In the genomic region with DNA sequence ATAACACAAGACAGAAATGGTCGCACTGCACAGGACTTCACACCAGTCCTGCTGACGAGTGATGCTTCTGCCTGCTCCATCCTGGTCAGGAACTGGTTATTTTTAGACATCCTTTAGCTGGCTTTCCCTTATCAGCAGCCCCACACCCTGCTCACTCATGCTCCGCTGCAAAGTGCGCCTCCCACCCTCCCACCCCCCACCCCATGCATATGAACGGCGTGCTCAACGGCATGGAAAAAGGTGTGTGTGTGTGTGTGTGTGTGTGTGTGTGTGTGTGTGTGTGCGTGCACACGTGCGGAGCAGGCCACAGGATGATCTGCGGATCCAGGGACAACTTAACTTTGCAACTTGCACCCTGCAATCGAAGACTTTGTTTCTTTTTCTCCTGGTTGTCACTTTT, we compare ENCODE assay signal across 8 mouse cellular contexts.
A peak's percentile ranks its signal among the peaks of the same experiment; 100 is the strongest.
DNase-seq lines count a peak whose midpoint lies in the region; ATAC-seq and TF ChIP-seq lines count a peak whose summit lies in the region.

No protein-coding gene starts in this region.

- no peak overlapping the region for H3K4me3 ChIP-seq in kidney, adult 2 months (ENCODE audit: insufficient read depth, low read depth, low read length)
- peak overlapping the region; percentile 21 for H3K4me3 ChIP-seq in heart, embryonic 16.5 days (ENCODE audit: low read length)
- peak overlapping the region; percentile 32 for H3K4me3 ChIP-seq in liver, embryonic 12.5 days

- H3K9me3 ChIP-seq in heart, embryonic 16.5 days (replicated peaks; ENCODE audit: control insufficient read depth, low read length) = no peaks in the 10 kb centered on the region
- H3K9me3 ChIP-seq in liver, embryonic 12.5 days (replicated peaks) = no peaks in the 10 kb centered on the region

- peak overlapping the region; percentile 59 for H3K4me2 ChIP-seq in heart, embryonic 16.5 days (ENCODE audit: low read depth, low read length)
- peak overlapping the region; percentile 69 for H3K4me2 ChIP-seq in liver, embryonic 12.5 days

- H3K9ac ChIP-seq in heart, embryonic 16.5 days (ENCODE audit: low read length) = peak overlapping the region; percentile 23
- H3K9ac ChIP-seq in liver, embryonic 12.5 days = peak overlapping the region; percentile 51

- H3K4me1 ChIP-seq in kidney, adult 2 months (ENCODE audit: control insufficient read depth, insufficient read depth, low read length) = 0 out of 2 replicates have a peak, but pooled peaks cover 3% of the 10 kb centered on the region
- peaks cover 49% of the 10 kb centered on the region for H3K4me1 ChIP-seq in heart, embryonic 16.5 days (ENCODE audit: control insufficient read depth, insufficient read depth, low read length)
- H3K4me1 ChIP-seq in liver, embryonic 12.5 days = peaks cover 93% of the 10 kb centered on the region

- 48% methylated on average over 12 of the region's 12 CpGs for WGBS in kidney, adult 2 months
- WGBS in heart, embryonic 16.5 days = 6% methylated on average over 12 of the region's 12 CpGs
- WGBS in liver, embryonic 12.5 days (ENCODE audit: insufficient replicate concordance) = 8% methylated on average over 12 of the region's 12 CpGs

- peak; percentile 33 for DNase-seq in kidney, adult 2 months
- no peak for DNase-seq in kidney, postnatal 36 days
- peak; percentile 63 for DNase-seq in c-Kit-positive CD71-positive TER-119-positive erythroid progenitor cells, embryonic 14.5 days (ENCODE audit: low spot score)
- no peak for DNase-seq in testis, postnatal 14 days (ENCODE audit: low spot score)
- no peak for DNase-seq in urinary bladder, postnatal 25 days (ENCODE audit: low spot score)

- TF ChIP-seq CTCF in kidney, adult 2 months (conservative IDR thresholded peaks at IDR 0.05; ENCODE audit: insufficient read depth, insufficient read length, low read depth, low read length) = no peak

- H3K27ac ChIP-seq in kidney, adult 2 months (ENCODE audit: insufficient read depth, low read depth, low read length) = no peak overlapping the region
- H3K27ac ChIP-seq in heart, embryonic 16.5 days (ENCODE audit: low read length) = peak overlapping the region; percentile 88
- H3K27ac ChIP-seq in liver, embryonic 12.5 days = peak overlapping the region; percentile 98

- H3K36me3 ChIP-seq in kidney, adult 2 months (ENCODE audit: control insufficient read depth, insufficient read depth, low read length) = no peaks in the 10 kb centered on the region
- no peaks in the 10 kb centered on the region for H3K36me3 ChIP-seq in heart, embryonic 16.5 days (ENCODE audit: control insufficient read depth, insufficient read depth)
- H3K36me3 ChIP-seq in liver, embryonic 12.5 days = no peaks in the 10 kb centered on the region

- H3K27me3 ChIP-seq in kidney, adult 2 months (replicated peaks; ENCODE audit: control insufficient read depth, insufficient read depth, low read length) = no peaks in the 10 kb centered on the region
- no peaks in the 10 kb centered on the region for H3K27me3 ChIP-seq in heart, embryonic 16.5 days (ENCODE audit: control insufficient read depth, insufficient read depth, low read length)
- H3K27me3 ChIP-seq in liver, embryonic 12.5 days (replicated peaks) = no peaks in the 10 kb centered on the region

- TF ChIP-seq POLR2A in kidney, adult 2 months (IDR thresholded peaks at IDR 0.05; ENCODE audit: low read depth, low read length) = no peak

- ATAC-seq in heart, embryonic 16.5 days (replicated peaks; ENCODE audit: extremely low read depth, insufficient read depth, low FRiP score) = peak; percentile 89
- peak; percentile 98 for ATAC-seq in liver, embryonic 12.5 days
- ATAC-seq in cerebellum, adult (ENCODE audit: insufficient number of reproducible peaks, low FRiP score, low TSS enrichment) = no peak

Comparison
In these comparisons a context has a peak if more than half of its experiments do, and no peak if none do; other contexts are left out.
1. DNase-seq: peak in kidney, adult 2 months (single experiment) and c-Kit-positive CD71-positive TER-119-positive erythroid progenitor cells, embryonic 14.5 days (single experiment); none in kidney, postnatal 36 days (0 of 2), testis, postnatal 14 days (single experiment) and urinary bladder, postnatal 25 days (single experiment).